Mouse (Mus musculus) retina, postnatal 7 days (tissue): ENCODE measurements around the gene Sgcb.
"Not testable (repeated sequence)": the region's sequence is repeated elsewhere in the genome, so short reads cannot be mapped to it uniquely, and the experiment has no call there.

Experiments used
- DNase-seq: peaks from one replicate; pipeline ENCODE4 v3.0.0-alpha.2; 2012; ENCODE audit warnings: low read depth, low spot score

Sgcb gene

GRCm38 (mm10) chr5:73633141-73633540 is 14.4 kb downstream of the Sgcb start:
- DNase-seq: peak; percentile 35

DNA sequence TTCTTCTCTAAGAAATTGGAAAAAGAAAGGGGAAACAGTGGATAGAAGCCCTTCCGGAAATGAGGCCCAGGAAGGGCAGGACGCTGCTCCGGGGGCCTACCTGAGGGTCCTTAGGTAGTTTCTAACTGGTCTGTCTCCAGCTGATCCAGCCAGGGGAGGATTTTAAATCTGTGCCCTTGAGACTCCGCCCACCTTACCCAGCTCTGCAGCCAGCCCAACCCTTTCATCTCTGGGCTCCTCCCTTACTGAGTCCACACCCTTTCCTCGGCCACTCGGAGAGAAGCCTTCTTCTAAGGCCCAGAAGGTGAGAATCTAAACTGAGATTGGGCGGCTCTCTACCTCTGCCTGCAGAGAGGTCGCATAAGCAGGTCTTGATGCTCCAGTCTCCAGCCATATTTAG is 15.3 kb downstream of the Sgcb start, which contains the start of gene Lrrc66:
Gene Lrrc66, minus strand, starts transcription at position 236 of the 400 bp plus-strand sequence.
- DNase-seq: no peak

DNA sequence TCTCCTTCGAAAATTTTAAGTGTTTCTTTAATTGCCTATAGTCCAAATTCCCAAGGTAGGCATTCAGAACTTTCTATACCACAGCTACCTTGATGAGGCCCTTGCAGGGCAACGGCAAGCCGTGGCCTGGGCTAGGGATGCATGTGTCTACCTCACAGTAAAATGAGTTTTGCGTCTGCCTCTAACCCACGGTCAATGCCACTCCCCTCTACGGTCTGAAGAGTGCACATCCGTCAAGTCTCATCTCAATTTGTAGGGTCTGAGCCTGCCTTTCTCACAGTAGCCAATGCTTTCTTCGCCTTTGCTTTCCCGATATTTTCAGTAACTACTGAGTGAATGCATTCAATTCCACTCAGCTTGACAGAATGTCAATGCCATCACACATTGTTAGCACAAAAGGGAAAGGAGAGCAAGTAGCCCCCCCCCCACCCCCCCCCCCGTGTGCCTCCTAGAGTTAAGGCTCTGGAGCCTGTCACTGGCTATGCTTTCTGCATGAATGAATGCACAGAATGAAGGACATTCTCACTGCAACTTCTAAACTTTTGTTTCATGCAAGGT is 16.5 kb downstream of the Sgcb start:
- no peak for DNase-seq

- DNase-seq: no peak
Measured at GRCm38 (mm10) chr5:73630141-73630540, 17.4 kb downstream of the Sgcb start.

GRCm38 (mm10) chr5:73627991-73628390 is 19.6 kb downstream of the Sgcb start:
- DNase-seq: no peak

- DNase-seq: no peak
Measured at GRCm38 (mm10) chr5:73627559-73627958, 20.0 kb downstream of the Sgcb start.

DNA sequence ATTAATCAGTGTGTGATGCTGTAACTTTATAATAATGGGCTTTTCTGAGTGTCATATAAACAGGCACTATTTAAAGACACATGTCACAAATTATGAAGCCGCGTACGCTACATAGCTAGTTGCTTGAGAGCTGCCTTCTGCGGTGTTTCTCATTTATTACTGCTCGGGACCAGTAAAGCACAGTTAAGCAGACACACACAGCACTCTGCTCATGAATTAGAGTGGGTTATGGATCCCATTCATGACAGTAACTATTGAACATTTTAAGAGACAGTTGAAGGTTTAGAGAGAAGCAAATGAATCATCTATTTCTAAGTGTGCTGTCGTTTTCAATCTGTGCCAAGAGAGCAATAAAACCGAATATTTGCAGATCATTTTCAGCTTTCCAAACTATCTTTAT is 20.7 kb downstream of the Sgcb start:
- no peak for DNase-seq

DNA sequence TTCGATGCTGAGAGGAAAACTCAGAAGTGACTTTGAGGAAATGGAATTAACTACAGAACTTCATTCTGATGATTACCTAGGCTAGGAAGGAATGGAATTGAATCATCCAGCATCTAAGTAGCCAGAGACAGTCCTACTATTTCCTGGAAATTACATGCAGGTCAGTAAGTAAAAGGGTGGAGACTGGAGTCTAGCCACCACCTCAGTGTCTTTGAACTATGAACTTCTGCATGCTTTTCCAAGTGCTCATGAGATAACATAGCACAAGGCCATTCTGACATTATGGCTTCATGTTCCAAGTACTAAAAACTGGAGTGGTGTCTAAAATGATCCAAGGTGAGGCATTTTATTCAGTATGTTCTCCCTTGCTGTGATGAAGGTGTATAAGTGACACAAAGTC is 22.1 kb downstream of the Sgcb start:
- no peak for DNase-seq

DNA sequence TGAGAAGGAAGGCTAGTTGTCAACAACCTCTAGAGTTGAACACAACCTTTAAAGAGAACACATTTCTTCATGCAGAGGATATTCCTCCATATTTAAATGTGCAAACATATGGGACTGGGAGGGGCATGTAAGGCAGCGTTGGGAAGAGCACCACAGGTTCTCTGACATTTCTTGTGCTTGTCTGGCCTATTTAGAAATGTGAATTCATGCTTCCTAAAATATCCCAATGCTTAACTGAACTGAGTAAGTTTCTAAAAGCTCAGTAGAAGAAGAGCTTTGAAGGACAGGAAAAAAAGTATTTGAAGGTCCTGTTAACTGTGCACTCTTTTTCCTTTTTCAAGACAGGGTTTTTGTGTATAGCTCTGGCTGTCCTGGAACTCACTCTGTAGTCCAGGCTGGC is 28.6 kb downstream of the Sgcb start:
- no peak for DNase-seq

GRCm38 (mm10) chr5:73615211-73615610 is 32.4 kb downstream of the Sgcb start:
- no peak for DNase-seq

GRCm38 (mm10) chr5:73613296-73613695 is 34.3 kb downstream of the Sgcb start:
- DNase-seq: no peak

- DNase-seq: no peak
Measured at GRCm38 (mm10) chr5:73611071-73611470, 36.5 kb downstream of the Sgcb start.

DNA sequence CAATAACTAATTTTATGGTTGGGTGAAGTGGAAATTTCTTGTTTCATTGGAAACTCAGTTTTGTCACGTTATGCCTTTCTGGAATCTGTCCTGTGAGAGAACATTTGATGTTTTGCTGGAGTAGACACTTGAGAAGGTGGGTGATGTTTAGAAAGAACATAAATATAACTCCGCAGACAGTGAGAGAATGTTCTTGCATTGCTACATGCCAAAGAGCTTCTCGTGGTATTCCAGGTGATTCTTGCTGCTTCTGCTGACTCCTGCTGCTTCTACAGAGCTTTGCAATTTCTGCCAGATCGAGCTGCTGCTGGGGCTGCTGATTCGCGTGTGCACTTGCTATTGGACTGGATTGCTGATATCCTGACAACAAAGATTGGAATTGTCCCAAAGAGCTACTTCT is 42.6 kb downstream of the Sgcb start:
- DNase-seq: no peak

- no peak for DNase-seq
Measured at GRCm38 (mm10) chr5:73604542-73604941, 43.0 kb downstream of the Sgcb start.

- no peak for DNase-seq
Measured at GRCm38 (mm10) chr5:73602865-73603264, 44.7 kb downstream of the Sgcb start.

DNA sequence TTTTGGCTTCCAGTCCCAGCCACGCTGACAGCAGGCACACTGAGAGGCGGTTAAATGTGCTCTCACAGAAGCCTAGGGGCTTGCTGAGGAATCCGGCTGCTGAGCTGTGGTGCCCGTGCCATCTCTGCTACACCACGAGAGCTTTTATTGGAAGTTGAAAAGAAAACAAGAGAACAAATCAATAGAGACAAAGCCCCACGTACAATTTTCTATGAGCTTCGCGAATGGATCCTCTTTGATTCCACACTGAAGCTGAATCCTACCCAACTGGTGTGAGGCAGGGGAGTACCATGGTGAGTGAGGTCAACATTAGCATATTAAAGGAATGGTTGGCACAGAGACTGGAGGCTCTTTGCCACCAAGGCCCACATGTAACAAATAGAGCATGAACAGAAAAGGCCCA is 46.2 kb downstream of the Sgcb start:
- DNase-seq: no peak

GRCm38 (mm10) chr5:73599991-73600390 is 47.6 kb downstream of the Sgcb start:
- no peak for DNase-seq

- no peak for DNase-seq
Measured at GRCm38 (mm10) chr5:73598943-73599695, 48.5 kb downstream of the Sgcb start.

GRCm38 (mm10) chr5:73587119-73587518 is 60.5 kb downstream of the Sgcb start:
- DNase-seq: no peak

DNA sequence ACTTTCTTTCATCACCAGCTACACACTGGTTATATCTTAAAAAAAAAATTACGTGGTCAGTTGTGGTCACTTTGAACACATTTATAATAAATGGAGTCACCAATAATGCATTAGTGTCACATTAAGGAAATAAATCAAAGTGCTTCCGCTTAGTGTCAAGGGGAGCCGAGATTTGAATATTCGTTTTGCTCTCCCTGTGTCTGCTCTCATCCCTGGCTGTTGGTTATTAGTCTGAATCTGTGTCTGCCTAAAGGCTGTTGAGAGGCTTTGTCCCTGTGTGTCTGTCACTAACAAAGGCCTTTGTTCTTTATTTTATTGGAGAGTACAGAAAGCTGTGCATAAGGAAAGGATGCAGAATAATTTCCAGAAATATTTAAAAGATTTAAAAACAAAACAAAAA is 61.0 kb downstream of the Sgcb start:
- DNase-seq: no peak

- no peak for DNase-seq
Measured at GRCm38 (mm10) chr5:73585212-73586115, 62.1 kb downstream of the Sgcb start.

DNA sequence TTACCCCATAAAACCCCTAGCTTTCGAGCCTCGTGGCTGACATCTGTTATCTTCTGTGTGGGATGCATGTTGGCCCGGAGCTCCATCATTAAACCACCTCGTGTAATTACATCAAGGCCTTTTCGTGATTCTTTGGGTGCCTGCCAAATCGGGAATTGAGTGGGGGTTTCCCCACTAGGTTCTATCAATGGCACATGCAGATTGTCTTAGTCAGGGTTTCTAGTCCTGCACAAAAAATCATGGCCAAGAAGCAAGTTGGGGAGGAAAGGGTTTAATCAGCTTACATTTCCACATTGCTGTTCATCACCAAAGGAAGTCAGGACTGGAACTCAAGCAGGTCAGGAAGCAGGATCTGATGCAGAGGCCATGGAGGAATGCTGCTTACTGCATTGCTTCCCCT is 63.6 kb downstream of the Sgcb start:
- not testable (repeated sequence) for DNase-seq
